Mouse (Mus musculus) testis, adult 2 months (tissue): ENCODE measurements around the gene Nek4.
A peak's percentile ranks its signal among the peaks of the same experiment; 100 is the strongest.

Experiments
- CTCF ChIP-seq: fragments of 200-500 bp; IDR thresholded peaks from 2 replicates; pipeline ENCODE4 v1.5.1; 2012; ENCODE audit warnings: low read depth, mild to moderate bottlenecking, inconsistent platforms, low read length, moderate library complexity; ENCODE audit not compliant: control insufficient read depth, insufficient read depth, insufficient replicate concordance
- POLR2A ChIP-seq: fragments of 200-500 bp; IDR thresholded peaks from 2 replicates; pipeline ENCODE4 v1.6.1; 2012; ENCODE audit warnings: low read depth, mild to moderate bottlenecking, inconsistent platforms, low read length, moderate library complexity; ENCODE audit not compliant: control insufficient read depth

DNA sequence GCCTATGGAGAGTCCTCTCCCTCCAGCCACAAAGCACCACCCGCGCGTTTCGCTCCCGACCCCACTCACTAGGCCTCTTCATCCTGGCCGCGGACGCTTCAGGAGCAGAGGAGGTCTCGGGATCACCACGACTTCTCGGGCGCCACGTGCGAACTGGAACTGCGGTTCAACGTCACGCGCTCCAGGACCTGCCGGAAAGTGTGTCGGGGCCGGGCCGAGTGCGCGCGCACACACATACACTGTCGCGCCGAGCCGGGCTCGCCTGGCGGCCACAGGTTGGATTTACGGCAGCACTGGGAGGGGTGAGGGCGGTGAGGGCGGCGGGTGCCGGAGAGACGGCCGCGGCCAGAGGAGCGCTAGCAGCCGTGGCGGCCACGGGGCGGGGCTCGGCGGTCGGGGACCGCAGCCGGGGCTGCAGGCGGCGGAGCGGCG lies 67.7 kb downstream of the Nek4 start, which contains the start of the genes Pbrm1 and Gnl3:
- TF ChIP-seq POLR2A = peak; percentile 83
- no peak for TF ChIP-seq CTCF
